Mouse (Mus musculus) forebrain, embryonic 15.5 days (tissue): ENCODE data around the gene Ngp. TPM values are rescaled to one million over a fixed set of nuclear protein-coding genes. Genes with fewer than 3 reads are reported as not detected.

Source experiments
- ATAC-seq: fragments of 200-750 bp; cut with Nextera tagmentation; replicated peaks from 2 replicates; pipeline ENCODE4 v1.8.0; 2017; ENCODE audit warnings: mild to moderate bottlenecking, moderate TSS enrichment, moderate library complexity
- H3K27ac ChIP-seq: fragments of 300-500 bp; sonication (generic); replicated peaks from 2 replicates; pipeline ENCODE4 v1.5.1; 2015; ENCODE audit warnings: mild to moderate bottlenecking, inconsistent platforms
- H3K27me3 ChIP-seq: fragments of 300-500 bp; sonication (generic); 2 replicates; pipeline ENCODE4 v1.6.1; 2015; ENCODE audit warnings: inconsistent platforms
- H3K36me3 ChIP-seq: fragments of 300-500 bp; sonication (generic); 2 replicates; pipeline ENCODE4 v1.6.1; 2015; ENCODE audit warnings: mild to moderate bottlenecking, inconsistent platforms
- H3K4me1 ChIP-seq: fragments of 300-500 bp; sonication (generic); 2 replicates; pipeline ENCODE4 v1.6.1; 2015; ENCODE audit warnings: inconsistent platforms
- H3K4me2 ChIP-seq: fragments of 300-500 bp; sonication (generic); replicated peaks from 2 replicates; pipeline ENCODE4 v1.6.1; 2015; ENCODE audit warnings: mild to moderate bottlenecking, inconsistent platforms
- H3K4me3 ChIP-seq: fragments of 300-500 bp; sonication (generic); 2 replicates; pipeline ENCODE4 v1.5.1; 2015; ENCODE audit warnings: mild to moderate bottlenecking, inconsistent platforms
- H3K9ac ChIP-seq: fragments of 300-500 bp; sonication (generic); replicated peaks from 2 replicates; pipeline ENCODE4 v1.6.1; 2015; ENCODE audit warnings: mild to moderate bottlenecking, inconsistent platforms
- H3K9me3 ChIP-seq: fragments of 300-500 bp; sonication (generic); 2 replicates; pipeline ENCODE4 v1.6.1; 2016; ENCODE audit warnings: inconsistent platforms
- WGBS: fragments of 180-500 bp; shearing (Covaris S2); methylation state at CpG from one replicate; pipeline ENCODE4 v1.1.7; 2015; ENCODE audit warnings: mixed read lengths; 5-methylcytosine and 5-hydroxymethylcytosine counted together
- polyA plus RNA-seq: library from polyadenylated mRNA; unstranded; fragments of >200 nt; fragmentation: Nextera tagmentation; extraction: Ambion mirVana; gene quantifications from 2 replicates; pipeline ENCODE4 v1.2.1, GENCODE M21; 2015

Ngp gene
- polyA plus RNA-seq, 1 experiment from 2014 or later = 0.41 TPM

DNA sequence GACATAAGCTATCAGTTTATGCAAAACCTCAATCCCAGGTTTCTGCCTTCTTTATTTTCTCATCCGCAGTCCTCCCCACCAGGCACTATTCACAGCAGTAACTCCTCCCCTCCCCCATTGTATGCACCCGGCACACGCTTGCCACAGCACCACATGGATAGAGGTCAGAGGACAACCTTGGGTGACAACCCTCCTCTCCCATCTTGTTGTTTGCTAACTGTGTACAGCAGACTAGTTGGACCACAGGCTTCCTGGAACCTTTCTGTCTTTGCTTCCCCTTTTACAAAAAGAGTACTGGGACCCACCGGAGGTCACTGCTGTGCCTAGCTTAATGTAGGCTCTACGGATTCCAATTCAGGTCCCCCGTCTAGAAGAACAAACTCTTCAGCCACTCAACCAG is 21.0 kb downstream of the Ngp start:
- 86% methylated on average over 6 of the region's 6 CpGs for WGBS
- Histone ChIP-seq H3K36me3 (peaks cover 13% of the 10 kb centered on the region), H3K27ac (no peak overlapping the region), H3K27me3 (no peaks in the 10 kb centered on the region), H3K9me3 (no peaks in the 10 kb centered on the region), H3K4me3 (no peak overlapping the region), H3K4me2 (no peak overlapping the region), H3K9ac (no peak overlapping the region), H3K4me1 (no peaks in the 10 kb centered on the region)
- no peak for ATAC-seq

DNA sequence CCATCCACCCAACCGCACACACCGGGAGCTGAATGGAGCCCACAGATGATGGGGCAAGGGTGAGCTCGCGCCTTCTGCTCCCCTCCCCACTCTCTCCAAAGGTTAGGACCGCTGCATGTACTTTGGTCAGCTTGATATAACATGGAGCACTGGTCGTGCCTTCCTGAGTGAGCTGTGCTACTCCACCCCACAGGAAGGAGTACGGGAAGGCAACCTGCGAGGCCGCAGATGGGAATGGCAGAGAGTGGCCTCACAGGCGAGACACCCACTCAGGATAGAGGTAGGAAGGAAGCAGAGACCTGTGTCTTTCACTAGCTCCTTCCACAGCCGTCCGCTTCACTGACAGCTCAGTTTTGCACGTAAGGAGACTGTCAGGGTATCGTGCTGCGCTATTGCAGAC is 28.8 kb downstream of the Ngp start:
- ATAC-seq = peak; percentile 29
- H3K36me3 ChIP-seq = peaks cover 11% of the 10 kb centered on the region; the same call in 1 of the 2 replicates
- H3K4me1 ChIP-seq = peaks cover 3% of the 10 kb centered on the region; the same call in 1 of the 2 replicates
- no peak overlapping the region for H3K9ac ChIP-seq
- no peaks in the 10 kb centered on the region for H3K9me3 ChIP-seq
- H3K27ac ChIP-seq = no peak overlapping the region
- WGBS = 84% methylated on average over 15 of the region's 15 CpGs
- H3K4me3 ChIP-seq = no peak overlapping the region
- no peaks in the 10 kb centered on the region for H3K27me3 ChIP-seq
- no peak overlapping the region for H3K4me2 ChIP-seq

DNA sequence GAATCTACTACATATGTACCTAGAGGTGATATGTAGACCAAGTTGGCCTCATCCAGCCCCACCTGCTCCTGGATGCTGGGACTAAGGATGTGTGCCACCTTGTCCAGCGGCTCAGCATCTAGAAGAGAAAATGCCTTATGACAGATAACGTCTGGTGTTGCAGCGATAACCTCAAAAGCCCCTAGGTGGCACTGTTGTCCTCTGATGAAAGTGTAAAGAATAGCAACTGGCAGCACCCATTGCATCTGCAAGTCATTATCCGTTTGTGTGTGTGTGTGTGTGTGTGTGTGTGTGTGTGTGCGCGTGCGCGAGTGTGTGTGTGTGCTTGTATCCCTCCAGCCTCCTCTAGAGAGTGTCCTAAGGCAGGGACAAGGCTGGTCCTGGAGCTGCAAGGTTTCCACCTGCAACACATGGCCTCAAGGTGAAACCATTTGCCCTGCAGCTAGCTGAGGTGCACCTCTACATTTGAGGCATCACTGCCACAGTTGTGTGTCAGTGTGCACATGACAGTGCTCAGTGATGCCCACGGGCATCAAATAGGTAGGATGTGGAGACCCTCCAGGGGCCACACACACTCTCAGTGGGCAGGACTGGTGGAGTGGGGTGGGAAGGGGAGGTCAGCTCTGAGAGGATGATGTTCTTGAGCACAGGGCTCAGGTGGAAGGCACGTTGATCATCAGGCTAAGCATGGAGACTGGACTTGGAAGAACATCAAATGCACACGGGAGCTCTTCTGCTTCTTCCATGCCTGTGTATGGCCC is 29.5 kb downstream of the Ngp start:
- Histone ChIP-seq H3K4me2 (no peak overlapping the region), H3K4me3 (no peak overlapping the region), H3K9ac (no peak overlapping the region), H3K36me3 (peaks cover 11% of the 10 kb centered on the region; the same call in 1 of the 2 replicates), H3K9me3 (no peaks in the 10 kb centered on the region), H3K4me1 (peaks cover 3% of the 10 kb centered on the region; the same call in 1 of the 2 replicates), H3K27ac (no peak overlapping the region), H3K27me3 (no peaks in the 10 kb centered on the region)
- WGBS = 31% methylated on average over 11 of the region's 11 CpGs
- ATAC-seq = peak; percentile 93

DNA sequence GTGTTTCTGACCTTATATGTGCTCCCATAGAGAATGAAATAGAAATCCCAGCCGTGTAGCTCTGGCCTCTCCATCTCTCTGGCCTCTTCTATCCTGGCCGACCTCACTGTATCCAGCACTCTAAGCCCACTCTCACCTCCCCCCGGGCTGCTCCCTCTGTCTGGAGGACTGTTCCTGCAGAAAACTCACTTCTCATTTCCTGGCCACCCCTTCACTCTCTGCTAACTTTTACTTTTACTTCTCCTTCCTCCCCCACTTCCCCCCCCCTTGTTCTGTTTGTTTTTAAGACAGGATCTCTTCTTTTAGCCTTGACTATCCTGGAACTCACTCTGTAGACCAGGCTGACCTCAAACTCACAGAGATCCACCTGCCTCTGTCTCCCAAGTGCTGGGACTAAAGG is 33.0 kb downstream of the Ngp start:
- no peak for ATAC-seq
- H3K27ac ChIP-seq = no peak overlapping the region
- 78% methylated on average over 3 of the region's 3 CpGs for WGBS

DNA sequence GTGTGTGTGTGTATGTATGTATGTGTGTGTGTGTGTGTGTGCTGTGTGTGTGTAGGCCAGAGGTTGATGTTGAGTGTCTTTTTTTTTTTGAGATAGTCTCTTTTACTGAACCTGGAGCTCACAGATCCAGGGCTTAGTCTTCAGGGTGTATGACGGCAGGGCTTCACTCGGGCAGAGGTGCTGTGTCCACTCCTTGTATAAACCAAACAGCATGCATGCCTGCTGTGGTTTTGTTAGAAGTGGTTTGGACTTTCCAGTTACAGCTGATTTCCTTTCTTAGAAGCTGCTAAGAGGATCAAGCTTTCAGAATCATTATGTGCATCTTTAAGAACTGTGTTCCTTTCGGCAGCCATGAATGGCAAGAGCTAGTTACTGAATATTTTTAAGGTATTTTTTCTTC is 38.4 kb downstream of the Ngp start:
- no peak overlapping the region for H3K4me2 ChIP-seq
- no peak overlapping the region for H3K27ac ChIP-seq
- H3K9ac ChIP-seq = no peak overlapping the region
- peaks cover 6% of the 10 kb centered on the region; the same call in 1 of the 2 replicates for H3K36me3 ChIP-seq
- no peaks in the 10 kb centered on the region for H3K9me3 ChIP-seq
- H3K4me3 ChIP-seq = no peak overlapping the region
- no peaks in the 10 kb centered on the region for H3K27me3 ChIP-seq
- ATAC-seq = no peak
- no peaks in the 10 kb centered on the region for H3K4me1 ChIP-seq
- 81% methylated on average over 3 of the region's 3 CpGs for WGBS

More for the DNA sequence above, 33.0 kb downstream of the Ngp start:
- Histone ChIP-seq H3K4me2 (no peak overlapping the region), H3K4me3 (no peak overlapping the region), H3K27me3 (no peaks in the 10 kb centered on the region), H3K9me3 (no peaks in the 10 kb centered on the region), H3K36me3 (peaks cover 8% of the 10 kb centered on the region; the same call in 1 of the 2 replicates), H3K4me1 (peaks cover 3% of the 10 kb centered on the region; the same call in 1 of the 2 replicates), H3K9ac (no peak overlapping the region)

DNA sequence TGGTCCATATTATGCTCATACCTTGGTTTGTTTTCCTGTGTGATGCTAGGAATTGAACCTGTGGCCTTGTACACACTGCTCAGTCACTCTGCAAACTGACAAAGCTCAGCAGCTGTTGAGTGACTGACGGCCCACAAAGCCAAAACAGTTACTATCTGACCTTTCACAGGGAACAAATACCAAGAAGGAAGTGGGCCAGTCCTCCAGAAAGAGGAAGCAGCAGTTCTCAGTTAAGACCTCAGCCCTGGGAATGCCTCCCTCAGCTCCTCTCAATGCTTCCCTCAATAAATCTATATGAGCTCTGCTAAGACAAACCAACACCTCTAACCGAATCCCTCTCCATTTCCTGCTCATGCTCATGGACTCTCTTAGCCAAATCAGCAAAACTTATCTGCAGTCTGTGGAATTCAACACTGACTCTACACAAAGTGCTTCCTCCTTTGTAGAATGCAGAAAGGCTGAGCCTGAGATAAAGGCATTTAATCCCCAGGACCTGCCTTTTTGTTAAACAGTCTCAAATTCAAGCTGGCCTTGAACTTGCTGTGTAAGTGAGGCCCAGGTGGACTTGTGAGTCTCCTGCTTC is 39.7 kb downstream of the Ngp start:
- Histone ChIP-seq H3K4me2 (no peak overlapping the region), H3K4me3 (no peak overlapping the region), H3K4me1 (no peaks in the 10 kb centered on the region), H3K27me3 (no peaks in the 10 kb centered on the region), H3K36me3 (peaks cover 4% of the 10 kb centered on the region; the same call in 1 of the 2 replicates), H3K27ac (no peak overlapping the region), H3K9me3 (no peaks in the 10 kb centered on the region), H3K9ac (no peak overlapping the region)
- no peak for ATAC-seq
- 79% methylated on average over 2 of the region's 2 CpGs for WGBS

DNA sequence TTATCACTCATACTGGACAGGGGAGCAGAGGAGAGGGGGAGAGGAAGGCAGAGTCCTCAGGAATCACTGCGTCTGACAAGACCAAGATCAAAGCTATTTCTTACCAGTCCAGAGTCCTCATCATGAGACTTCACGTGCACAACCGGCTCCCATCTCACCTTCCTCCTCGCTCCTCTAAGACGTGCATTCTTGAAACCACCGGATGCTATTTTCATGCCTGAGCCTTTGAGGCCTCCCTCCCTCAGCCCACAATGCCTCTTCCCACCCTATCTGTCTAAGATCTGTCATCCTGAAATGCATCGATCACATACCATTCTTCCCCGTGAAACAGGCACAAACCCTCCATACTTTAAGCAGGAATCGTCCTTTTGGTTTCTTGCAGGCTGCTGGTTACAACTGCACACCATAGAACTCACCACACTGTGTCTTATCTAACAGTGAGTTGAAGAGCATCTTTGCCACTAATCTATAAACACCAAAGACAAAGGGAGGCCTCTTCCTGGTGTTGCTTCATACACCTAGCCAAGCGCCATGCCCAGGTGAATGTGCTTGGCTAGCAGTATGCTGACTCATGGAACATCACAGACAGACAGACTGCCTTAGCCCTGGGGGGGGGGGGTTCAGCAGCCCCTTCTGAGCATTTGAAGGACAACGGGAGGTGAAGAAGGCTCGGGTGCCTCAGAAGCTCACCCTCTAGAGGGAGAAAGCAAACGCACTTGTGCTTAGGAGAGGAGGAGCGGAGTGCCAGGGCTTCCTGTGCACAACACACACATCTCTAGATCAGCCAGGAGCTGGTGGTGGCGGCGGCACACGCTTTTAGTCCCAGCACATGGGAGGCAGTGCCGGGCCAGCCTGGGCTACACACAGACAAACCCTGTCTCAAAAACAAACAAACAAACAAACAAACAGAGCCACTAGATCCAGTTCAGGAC is 41.6 kb downstream of the Ngp start:
- Histone ChIP-seq H3K36me3 (peaks cover 4% of the 10 kb centered on the region; the same call in 1 of the 2 replicates), H3K4me2 (no peak overlapping the region), H3K9me3 (no peaks in the 10 kb centered on the region), H3K4me3 (no peak overlapping the region), H3K4me1 (no peaks in the 10 kb centered on the region), H3K27ac (no peak overlapping the region), H3K27me3 (no peaks in the 10 kb centered on the region), H3K9ac (no peak overlapping the region)
- no peak for ATAC-seq
- WGBS = 92% methylated on average over 18 of the region's 18 CpGs

DNA sequence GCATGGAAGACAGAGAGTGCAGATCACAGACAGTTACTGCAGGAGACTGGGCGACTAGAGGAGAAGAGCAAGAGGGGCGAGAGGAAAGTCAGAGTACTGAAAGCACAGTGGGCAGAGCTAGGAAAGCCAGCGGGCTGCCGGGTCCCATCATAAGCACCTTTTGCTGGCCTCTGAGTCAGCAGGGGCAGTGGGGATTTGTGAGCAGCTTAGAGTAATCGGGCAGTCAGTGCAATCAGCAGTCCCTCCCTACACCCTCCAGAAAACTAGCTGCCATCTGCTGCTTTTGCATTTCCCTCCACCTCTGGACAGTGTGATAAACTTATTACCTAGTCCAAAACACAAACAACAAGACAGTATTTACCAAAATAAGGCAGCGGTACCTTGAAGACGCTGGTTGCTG is 42.8 kb downstream of the Ngp start:
- Histone ChIP-seq H3K9me3 (no peaks in the 10 kb centered on the region), H3K4me2 (no peak overlapping the region), H3K27ac (no peak overlapping the region), H3K36me3 (peaks cover 4% of the 10 kb centered on the region; the same call in 1 of the 2 replicates), H3K9ac (no peak overlapping the region), H3K4me1 (no peaks in the 10 kb centered on the region), H3K4me3 (no peak overlapping the region), H3K27me3 (no peaks in the 10 kb centered on the region)
- ATAC-seq = no peak
- WGBS = 82% methylated on average over 7 of the region's 7 CpGs

DNA sequence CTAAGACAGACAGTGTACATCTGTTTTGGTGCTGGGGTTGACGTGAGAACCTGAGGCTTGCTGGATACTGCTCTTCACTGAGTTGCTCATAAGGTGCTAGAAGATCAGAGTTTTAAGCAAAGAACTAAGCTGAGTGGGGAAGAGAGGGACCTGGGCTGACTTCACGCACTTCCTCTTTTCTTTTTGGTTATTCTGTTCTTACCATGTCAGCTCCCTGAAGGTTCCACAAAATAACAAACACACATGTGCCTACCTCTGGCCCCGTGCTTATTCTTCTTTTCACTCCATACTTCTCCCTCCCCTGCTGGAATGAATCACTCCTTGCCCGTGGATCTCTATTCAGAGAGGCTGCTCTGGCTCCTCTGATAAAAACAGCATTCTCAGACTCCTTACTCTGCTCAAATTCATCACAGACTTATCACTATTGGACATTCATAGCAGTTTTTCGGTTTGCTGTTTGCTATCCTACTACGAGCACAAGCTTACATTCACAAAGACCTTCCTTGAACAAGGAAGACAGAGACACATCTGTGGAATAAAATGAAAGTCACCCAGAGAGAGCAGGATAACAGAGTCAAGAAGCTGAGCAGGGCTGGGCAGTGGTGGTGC is 44.5 kb downstream of the Ngp start:
- no peak for ATAC-seq
- no peaks in the 10 kb centered on the region for H3K27me3 ChIP-seq
- H3K27ac ChIP-seq = no peak overlapping the region
- no peaks in the 10 kb centered on the region for H3K9me3 ChIP-seq
- no peak overlapping the region for H3K9ac ChIP-seq
- H3K4me2 ChIP-seq = no peak overlapping the region
- H3K36me3 ChIP-seq = peaks cover 4% of the 10 kb centered on the region; the same call in 1 of the 2 replicates
- H3K4me3 ChIP-seq = no peak overlapping the region
- 94% methylated on average over 6 of the region's 6 CpGs for WGBS
- H3K4me1 ChIP-seq = no peaks in the 10 kb centered on the region

DNA sequence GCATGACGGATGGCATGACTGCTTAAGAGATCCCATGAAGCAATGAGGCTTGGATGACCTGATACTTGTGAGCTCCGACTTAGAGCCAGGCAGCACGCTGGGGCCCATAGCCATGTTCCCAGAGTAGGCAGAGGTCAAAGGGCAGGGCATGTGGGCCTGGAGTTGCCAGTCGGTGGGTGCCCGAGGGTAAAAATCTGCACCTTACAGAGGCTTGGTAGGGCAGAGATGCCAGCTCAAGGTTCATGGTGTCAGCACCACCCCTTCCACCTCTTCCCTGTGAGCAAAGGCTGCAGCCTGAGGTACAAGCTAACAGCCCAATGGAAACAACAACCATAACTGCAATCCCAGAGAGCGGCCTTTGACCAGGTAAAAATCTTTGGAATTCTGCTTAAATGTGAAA is 45.8 kb downstream of the Ngp start:
- ATAC-seq = no peak
- WGBS = 98% methylated on average over 6 of the region's 6 CpGs
- no peaks in the 10 kb centered on the region for H3K9me3 ChIP-seq
- H3K4me1 ChIP-seq = no peaks in the 10 kb centered on the region
- H3K27ac ChIP-seq = no peak overlapping the region
- H3K4me3 ChIP-seq = no peak overlapping the region
- H3K27me3 ChIP-seq = no peaks in the 10 kb centered on the region
- no peak overlapping the region for H3K4me2 ChIP-seq
- H3K36me3 ChIP-seq = peaks cover 4% of the 10 kb centered on the region; the same call in 1 of the 2 replicates
- H3K9ac ChIP-seq = no peak overlapping the region

DNA sequence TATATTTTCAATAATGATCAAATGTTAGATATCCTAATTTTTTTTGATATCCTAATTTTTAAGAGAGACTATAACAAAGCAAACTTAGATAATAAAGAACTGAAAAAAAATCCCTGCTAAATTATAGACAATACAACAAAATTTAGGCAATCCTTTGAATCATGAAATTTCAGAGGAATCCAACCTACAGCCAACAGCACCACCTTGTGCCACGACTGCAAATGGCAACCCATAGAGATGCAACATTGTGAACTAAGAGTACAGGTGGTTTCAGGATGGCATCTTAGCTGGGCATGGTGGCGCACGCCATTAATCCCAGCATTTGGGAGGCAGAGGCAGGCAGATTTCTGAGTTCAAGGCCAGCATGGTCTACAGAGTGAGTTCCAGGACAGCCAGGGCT is 46.6 kb downstream of the Ngp start:
- 86% methylated on average over 3 of the region's 3 CpGs for WGBS
- Histone ChIP-seq H3K27me3 (no peaks in the 10 kb centered on the region), H3K4me1 (no peaks in the 10 kb centered on the region), H3K36me3 (peaks cover 4% of the 10 kb centered on the region; the same call in 1 of the 2 replicates), H3K4me3 (no peak overlapping the region), H3K27ac (no peak overlapping the region), H3K4me2 (no peak overlapping the region), H3K9ac (no peak overlapping the region), H3K9me3 (no peaks in the 10 kb centered on the region)
- ATAC-seq = no peak
